Mouse (Mus musculus) MEL (cell line): ENCODE results near the gene Dpep2nb. TPM values are rescaled to one million over a fixed set of nuclear protein-coding genes. Genes with fewer than 3 reads are reported as not detected.

Experiments
- DNase-seq: peaks from one replicate; pipeline ENCODE4 v3.0.0; 2011; ENCODE audit warnings: low read depth, low spot score
- H3K27ac ChIP-seq: 2 replicates; pipeline ENCODE4 v1.5.1; 2012; ENCODE audit warnings: low read depth, mild to moderate bottlenecking, control low read depth, low read length, moderate library complexity; ENCODE audit not compliant: control insufficient read depth
- H3K27me3 ChIP-seq, 2 experiments: fragments of 150-350 bp in 1 of 2; sonication (generic) in 1 of 2; 2 replicates each; pipeline ENCODE4 v1.6.1; 2012; ENCODE audit warnings: low read length in 2 of 2, mild to moderate bottlenecking in 2 of 2, improper control_type of control experiment in 1 of 2, moderate library complexity in 1 of 2; ENCODE audit not compliant: insufficient read depth in 2 of 2, control insufficient read depth in 1 of 2
- H3K36me3 ChIP-seq, 2 experiments: 2 replicates each; pipeline ENCODE4 v1.6.1; 2012 to 2014; ENCODE audit warnings: low read length in 2 of 2, improper control_type of control experiment in 1 of 2, inconsistent platforms in 1 of 2, mild to moderate bottlenecking in 1 of 2; ENCODE audit not compliant: insufficient read depth in 2 of 2, control insufficient read depth in 1 of 2
- H3K4me1 ChIP-seq, 2 experiments: fragments of 150-350 bp in 1 of 2; sonication (generic) in 1 of 2; 2 replicates each; pipeline ENCODE4 v1.6.1; 2012; ENCODE audit warnings: low read length in 2 of 2, improper control_type of control experiment in 1 of 2, mild to moderate bottlenecking in 1 of 2; ENCODE audit not compliant: insufficient read depth in 2 of 2, control insufficient read depth in 1 of 2
- H3K4me3 ChIP-seq, 2 experiments: fragments of 150-350 bp in 1 of 2; sonication (generic) in 1 of 2; 2 replicates each; pipeline ENCODE4 v1.5.1; 2012; ENCODE audit warnings: low read depth in 2 of 2, low read length in 2 of 2, mild to moderate bottlenecking in 2 of 2, moderate library complexity in 2 of 2, control low read depth in 1 of 2, improper control_type of control experiment in 1 of 2; ENCODE audit not compliant: control insufficient read depth in 1 of 2, insufficient read depth in 1 of 2
- H3K79me2 ChIP-seq: 2 replicates; pipeline ENCODE4 v1.6.1; 2012; ENCODE audit warnings: mild to moderate bottlenecking, low read length, moderate library complexity; ENCODE audit not compliant: control insufficient read depth, poor library complexity, insufficient read depth
- H3K9ac ChIP-seq: 2 replicates; pipeline ENCODE4 v1.6.1; 2012; ENCODE audit warnings: low read depth, mild to moderate bottlenecking, control low read depth, low read length, moderate library complexity; ENCODE audit not compliant: control insufficient read depth, poor library complexity, severe bottlenecking
- H3K9me3 ChIP-seq: fragments of 150-350 bp; sonication (generic); replicated peaks from 2 replicates; pipeline ENCODE4 v1.6.1; 2012; ENCODE audit warnings: mild to moderate bottlenecking, low read length, improper control_type of control experiment, moderate library complexity; ENCODE audit not compliant: insufficient read depth
- ELF1 ChIP-seq: IDR thresholded peaks from 2 replicates; pipeline ENCODE4 v1.6.1; 2014; ENCODE audit warnings: low read depth, mild to moderate bottlenecking, inconsistent platforms, low read length, improper control_type of control experiment, moderate library complexity
- EP300 ChIP-seq, 2 experiments: IDR thresholded peaks; 2 replicates each; pipeline ENCODE4 v1.6.1; 2011; ENCODE audit warnings: improper control_type of control experiment in 2 of 2, low read length in 2 of 2, low read depth in 1 of 2, mild to moderate bottlenecking in 1 of 2
- MAX ChIP-seq: IDR thresholded peaks from 2 replicates; pipeline ENCODE4 v1.6.1; 2011; ENCODE audit warnings: low read length, improper control_type of control experiment
- NRF1 ChIP-seq: IDR thresholded peaks from 2 replicates; pipeline ENCODE4 v1.6.1; 2014; ENCODE audit warnings: low read depth, mild to moderate bottlenecking, inconsistent platforms, low read length, improper control_type of control experiment, moderate library complexity; ENCODE audit not compliant: poor library complexity, insufficient read depth, severe bottlenecking
- TAL1 ChIP-seq: IDR thresholded peaks from 2 replicates; pipeline ENCODE4 v1.6.1; 2012; ENCODE audit warnings: mild to moderate bottlenecking, inconsistent platforms, low read length, moderate library complexity, mixed read lengths
- UBTF ChIP-seq: IDR thresholded peaks from 2 replicates; pipeline ENCODE4 v1.6.1; 2012; ENCODE audit warnings: low read depth, mild to moderate bottlenecking, inconsistent platforms, low read length, improper control_type of control experiment, moderate library complexity, borderline replicate concordance; ENCODE audit not compliant: insufficient read depth
- USF2 ChIP-seq, 2 experiments: IDR thresholded peaks; 2 replicates each; pipeline ENCODE4 v1.6.1; 2011 to 2012; ENCODE audit warnings: improper control_type of control experiment in 2 of 2, low read length in 2 of 2, borderline replicate concordance in 1 of 2, inconsistent platforms in 1 of 2, low read depth in 1 of 2, mild to moderate bottlenecking in 1 of 2; ENCODE audit not compliant: insufficient read depth in 1 of 2
- polyA plus RNA-seq, 2 experiments: library from polyadenylated mRNA; stranded (reverse) in 1 of 2; unstranded in 1 of 2; fragments of >175 nt in 1 of 2; fragments of >200 nt in 1 of 2; gene quantifications; 2 replicates each; pipeline versions ENCODE4 v1.2.1 to v1.2.4; 2012; ENCODE audit warnings: low replicate concordance in 2 of 2, low read depth in 1 of 2; ENCODE audit not compliant: insufficient read length in 2 of 2, insufficient read depth in 1 of 2, missing spikeins in 1 of 2
- total RNA-seq: library from RNA; depleted of rRNA; stranded (reverse); fragments of 300-350 nt; gene quantifications from 2 replicates; pipeline ENCODE4 v1.2.3, GENCODE M21; 2012; rRNA removed

Gene Dpep2nb
- total and polyA plus RNA-seq, 3 experiments: 0.14 TPM; not detected in 2

DNA sequence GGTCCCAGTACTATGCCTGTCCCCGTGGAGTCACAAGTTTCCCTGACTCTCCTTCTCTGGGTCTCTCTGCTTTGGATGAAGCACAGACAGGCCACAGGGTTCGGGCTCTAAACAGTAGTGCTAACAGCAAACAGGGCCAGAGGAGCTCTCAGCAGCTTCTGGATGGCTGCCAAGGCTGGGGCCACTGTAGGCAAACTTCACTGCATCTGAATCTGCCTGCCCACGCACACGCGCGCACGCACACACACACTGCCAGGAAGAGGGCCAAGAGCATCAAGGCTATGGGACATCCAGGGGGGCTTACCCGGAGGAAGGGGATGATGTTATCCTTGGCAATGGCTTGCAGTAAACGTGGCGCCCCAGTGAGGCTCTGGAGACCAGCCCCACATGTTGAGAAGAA, 56.4 kb downstream of the Dpep2nb start:
- TF ChIP-seq TAL1: no peak
- TF ChIP-seq EP300 (IDR thresholded peaks at IDR 0.05; ENCODE audit: low read depth in 1 of 2, low read length in 2 of 2): no peak
- no peak for TF ChIP-seq UBTF
- TF ChIP-seq ELF1: no peak
- no peak for TF ChIP-seq USF2 (IDR thresholded peaks at IDR 0.05; ENCODE audit: borderline replicate concordance in 1 of 2, insufficient read depth in 1 of 2, low read depth in 1 of 2, low read length in 2 of 2)
- no peak for TF ChIP-seq NRF1
- no peak for TF ChIP-seq MAX
- H3K9me3 ChIP-seq: no peaks in the 10 kb centered on the region
- no peak overlapping the region for H3K4me3 ChIP-seq
- no peak overlapping the region for H3K27ac ChIP-seq
- peak; percentile 64 for DNase-seq
- H3K4me1 ChIP-seq: no peaks in the 10 kb centered on the region
- no peaks in the 10 kb centered on the region for H3K27me3 ChIP-seq
- no peak overlapping the region for H3K9ac ChIP-seq
- no peaks in the 10 kb centered on the region for H3K79me2 ChIP-seq
- H3K36me3 ChIP-seq: peaks cover 2% of the 10 kb centered on the region in 2 experiments

Other genes starting within 250 kb of the Dpep2nb start
- gene Gfod2, start 247.3 kb downstream of the Dpep2nb start, total RNA-seq: 7.0 and 8.3 TPM in 2 replicates
- 1 to 10 TPM in 1 of 2 experiments, not detected in 1; 7.0 TPM for gene Gfod2, start 247.3 kb downstream of the Dpep2nb start, polyA plus RNA-seq
- 7.4 and 7.7 TPM in 2 replicates for gene Ranbp10, start 178.6 kb downstream of the Dpep2nb start, total RNA-seq
- gene Ranbp10, start 178.6 kb downstream of the Dpep2nb start, polyA plus RNA-seq: 10 to 100 TPM in 1 of 2 experiments, not detected in 1; 22.1 TPM
- not detected in 2 replicates for gene Tsnaxip1, start 178.2 kb downstream of the Dpep2nb start, total RNA-seq
- gene Tsnaxip1, start 178.2 kb downstream of the Dpep2nb start, polyA plus RNA-seq: under 1 TPM in 1 of 2 experiments, not detected in 1; 0.10 TPM
- 14.2 and 15.7 TPM in 2 replicates for gene Cenpt, start 152.7 kb downstream of the Dpep2nb start, total RNA-seq
- 10 to 100 TPM in 1 of 2 experiments, not detected in 1; 26.5 TPM for gene Cenpt, start 152.7 kb downstream of the Dpep2nb start, polyA plus RNA-seq
- gene Thap11, start 150.8 kb downstream of the Dpep2nb start, total RNA-seq: 41.9 and 48.8 TPM in 2 replicates
- 10 to 100 TPM in 1 of 2 experiments, not detected in 1; 51.4 TPM for gene Thap11, start 150.8 kb downstream of the Dpep2nb start, polyA plus RNA-seq
- 167 and 198 TPM in 2 replicates for gene Nutf2, start 145.4 kb downstream of the Dpep2nb start, total RNA-seq
- gene Nutf2, start 145.4 kb downstream of the Dpep2nb start, polyA plus RNA-seq: 10 to 100 TPM in 1 of 2 experiments, not detected in 1; 28.0 TPM
- gene Edc4, start 125.1 kb downstream of the Dpep2nb start, total RNA-seq: 44.5 and 46.1 TPM in 2 replicates
- 10 to 100 TPM in 1 of 2 experiments, not detected in 1; 72.1 TPM for gene Edc4, start 125.1 kb downstream of the Dpep2nb start, polyA plus RNA-seq
- gene Nrn1l, start 112.4 kb downstream of the Dpep2nb start, total RNA-seq: not detected in 2 replicates
- gene Nrn1l, start 112.4 kb downstream of the Dpep2nb start, polyA plus RNA-seq: under 1 TPM in 1 of 2 experiments, not detected in 1; 0.39 TPM
- 11.5 and 12.9 TPM in 2 replicates for gene Pskh1, start 105.5 kb downstream of the Dpep2nb start, total RNA-seq
- gene Pskh1, start 105.5 kb downstream of the Dpep2nb start, polyA plus RNA-seq: 10 to 100 TPM in 1 of 2 experiments, not detected in 1; 26.2 TPM
- 0.69 and 1.5 TPM in 2 replicates for gene Ctrl, start 72.1 kb downstream of the Dpep2nb start, total RNA-seq
- 1 to 10 TPM in 1 of 2 experiments, not detected in 1; 3.0 TPM for gene Ctrl, start 72.1 kb downstream of the Dpep2nb start, polyA plus RNA-seq
- 228 and 275 TPM in 2 replicates for gene Psmb10, start 67.5 kb downstream of the Dpep2nb start, total RNA-seq
- 100 to 1,000 TPM in 1 of 2 experiments, not detected in 1; 193 TPM for gene Psmb10, start 67.5 kb downstream of the Dpep2nb start, polyA plus RNA-seq
- gene Lcat, start 62.6 kb downstream of the Dpep2nb start, total RNA-seq: 0.78 and 1.1 TPM in 2 replicates
- gene Lcat, start 62.6 kb downstream of the Dpep2nb start, polyA plus RNA-seq: 1 to 10 TPM in 1 of 2 experiments, not detected in 1; 2.5 TPM
- 22.2 and 25.6 TPM in 2 replicates for gene Slc12a4, start 39.9 kb downstream of the Dpep2nb start, total RNA-seq
- gene Slc12a4, start 39.9 kb downstream of the Dpep2nb start, polyA plus RNA-seq: 10 to 100 TPM in 1 of 2 experiments, not detected in 1; 32.3 TPM
- gene Dpep3, start 26.5 kb downstream of the Dpep2nb start, total RNA-seq: not detected in 2 replicates
- gene Dpep3, start 26.5 kb downstream of the Dpep2nb start, polyA plus RNA-seq: under 1 TPM in 1 of 2 experiments, not detected in 1; 0.11 TPM
- gene Dus2, start 14.6 kb downstream of the Dpep2nb start, total RNA-seq: 8.6 and 9.2 TPM in 2 replicates
- 10 to 100 TPM in 1 of 2 experiments, not detected in 1; 11.9 TPM for gene Dus2, start 14.6 kb downstream of the Dpep2nb start, polyA plus RNA-seq
- gene Ddx28, start 5.9 kb upstream of the Dpep2nb start, total RNA-seq: 23.4 and 29.9 TPM in 2 replicates
- 10 to 100 TPM in 1 of 2 experiments, not detected in 1; 21.8 TPM for gene Ddx28, start 5.9 kb upstream of the Dpep2nb start, polyA plus RNA-seq
- gene Nfatc3, start 52.9 kb upstream of the Dpep2nb start, total RNA-seq: 14.4 and 16.9 TPM in 2 replicates
- gene Nfatc3, start 52.9 kb upstream of the Dpep2nb start, polyA plus RNA-seq: 10 to 100 TPM; 50.2 to 59.3 TPM
- 1.3 and 2.3 TPM in 2 replicates for gene Esrp2, start 131.0 kb upstream of the Dpep2nb start, total RNA-seq
- gene Esrp2, start 131.0 kb upstream of the Dpep2nb start, polyA plus RNA-seq: 1 to 10 TPM in 1 of 2 experiments, not detected in 1; 4.5 TPM
- 4.0 and 6.2 TPM in 2 replicates for gene Pla2g15, start 144.4 kb upstream of the Dpep2nb start, total RNA-seq
- 1 to 10 TPM in 1 of 2 experiments, not detected in 1; 9.4 TPM for gene Pla2g15, start 144.4 kb upstream of the Dpep2nb start, polyA plus RNA-seq
- 26.2 and 34.4 TPM in 2 replicates for gene Slc7a6, start 162.9 kb upstream of the Dpep2nb start, total RNA-seq
- gene Slc7a6, start 162.9 kb upstream of the Dpep2nb start, polyA plus RNA-seq: 10 to 100 TPM in 1 of 2 experiments, not detected in 1; 48.2 TPM
- 41.6 and 52.0 TPM in 2 replicates for gene Slc7a6os, start 205.0 kb upstream of the Dpep2nb start, total RNA-seq
- gene Slc7a6os, start 205.0 kb upstream of the Dpep2nb start, polyA plus RNA-seq: 10 to 100 TPM in 1 of 2 experiments, not detected in 1; 53.6 TPM
- gene Prmt7, start 205.0 kb upstream of the Dpep2nb start, total RNA-seq: 71.2 and 74.5 TPM in 2 replicates
- gene Prmt7, start 205.0 kb upstream of the Dpep2nb start, polyA plus RNA-seq: 10 to 100 TPM in 1 of 2 experiments, not detected in 1; 63.3 TPM